Mouse (Mus musculus) urinary bladder, postnatal 36 days (tissue): ENCODE measurements around the gene Ager.

Source experiments
- DNase-seq, 2 experiments: peaks; one replicate each; pipeline ENCODE4 v3.0.0; 2022; ENCODE audit warnings: low spot score in 2 of 2, mixed read lengths in 1 of 2

Gene Ager

GRCm38 (mm10) chr17:34604511-34605237 lies 7.0 kb downstream of the Ager start:
- DNase-seq, result peak in 1 of 2 experiments; percentile 70

GRCm38 (mm10) chr17:34605609-34606008 lies 7.9 kb downstream of the Ager start:
- DNase-seq, result peak; percentile 95 to 96

DNA sequence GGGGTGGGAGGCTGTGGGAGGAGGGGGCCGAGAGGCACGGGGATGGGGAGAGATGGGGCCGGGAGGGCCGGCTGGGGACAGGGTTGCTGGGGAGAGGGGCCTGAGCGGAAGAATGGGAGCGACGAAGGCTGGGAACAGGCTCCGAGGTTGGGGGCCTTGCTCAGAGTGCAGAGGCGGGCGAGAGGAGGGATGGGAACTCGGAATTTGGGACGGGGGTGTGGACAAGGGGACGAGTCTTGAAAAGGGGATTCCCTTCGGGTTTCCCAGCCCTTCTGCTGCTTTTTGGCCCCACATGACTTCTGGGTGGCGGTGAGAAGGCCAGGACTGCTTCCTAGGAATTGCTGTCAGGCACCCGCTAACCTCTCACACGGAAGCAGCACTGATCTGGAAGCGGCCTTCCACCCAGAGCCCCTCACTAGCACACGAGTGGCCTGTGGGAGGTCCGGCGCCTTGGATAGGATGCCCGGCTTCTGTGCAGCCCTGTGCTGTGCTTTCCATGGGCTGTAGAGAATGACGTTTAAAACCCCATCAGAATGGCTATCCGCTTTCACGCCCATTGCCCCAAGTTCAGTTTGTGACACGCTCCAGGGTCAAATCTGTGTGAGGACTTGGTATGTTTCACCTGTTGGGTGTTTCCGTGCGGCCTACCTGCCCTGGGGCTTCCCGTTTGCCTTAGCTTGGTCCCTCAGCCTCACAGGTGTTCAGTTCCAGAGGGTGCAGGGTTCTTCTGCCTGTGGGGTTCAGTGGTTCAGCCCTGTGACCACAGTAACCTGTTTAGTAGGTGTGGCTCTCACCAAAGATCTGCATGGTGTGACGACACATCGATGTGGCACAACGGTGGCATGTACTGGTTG lies 8.8 kb downstream of the Ager start:
- no peak for DNase-seq

DNA sequence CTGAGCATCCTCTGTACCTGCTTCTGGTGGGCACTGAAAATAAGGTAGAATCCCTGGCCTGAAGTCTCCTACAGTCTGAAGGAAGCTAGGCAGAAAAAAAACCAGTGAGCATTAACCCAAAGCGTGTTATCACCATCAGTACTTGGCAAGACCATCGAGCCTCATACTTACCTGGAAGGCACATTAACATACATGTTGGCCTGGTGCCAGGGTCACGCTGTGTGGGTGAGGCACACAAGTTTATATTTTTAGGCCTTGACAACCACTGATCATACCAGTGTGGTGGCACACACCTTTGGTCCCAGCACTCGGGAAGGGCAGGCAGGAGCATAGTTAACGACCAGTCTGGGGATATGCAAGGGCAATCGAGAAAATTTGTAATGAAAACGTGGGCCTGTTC lies 10.3 kb downstream of the Ager start:
- no peak for DNase-seq

- no peak for DNase-seq
Measured at GRCm38 (mm10) chr17:34611050-34611449, 13.4 kb downstream of the Ager start.

- no peak for DNase-seq
Measured at GRCm38 (mm10) chr17:34613054-34613645, 15.5 kb downstream of the Ager start.

GRCm38 (mm10) chr17:34613830-34614229 lies 16.2 kb downstream of the Ager start:
- DNase-seq, result no peak

- DNase-seq, result no peak
Measured at GRCm38 (mm10) chr17:34615871-34616270, 18.2 kb downstream of the Ager start, which contains the start of gene Egfl8. Gene Egfl8, minus strand, starts transcription at chr17:34615971.

DNA sequence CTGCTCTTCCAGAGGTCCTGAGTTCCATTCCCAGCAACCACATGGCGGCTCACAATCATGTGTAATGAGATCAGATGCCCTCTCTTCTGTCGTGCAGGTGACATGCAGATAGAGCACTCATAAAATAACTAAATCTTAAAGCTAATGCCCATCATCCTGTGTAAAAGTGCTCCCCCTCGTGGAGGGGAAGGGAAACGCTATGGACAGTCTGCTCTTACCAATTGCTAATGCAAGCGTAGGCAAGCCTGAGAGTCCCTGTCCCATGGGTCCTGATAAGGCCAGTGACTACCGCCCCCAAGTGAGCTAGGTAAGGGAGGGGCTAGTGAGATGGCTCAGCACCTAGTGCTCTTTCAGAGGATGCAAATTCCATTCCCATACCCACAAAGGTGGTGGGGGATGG lies 21.3 kb downstream of the Ager start:
- peak; percentile 59 to 72 for DNase-seq

- DNase-seq, result no peak
Measured at GRCm38 (mm10) chr17:34621006-34621405, 23.3 kb downstream of the Ager start.

DNA sequence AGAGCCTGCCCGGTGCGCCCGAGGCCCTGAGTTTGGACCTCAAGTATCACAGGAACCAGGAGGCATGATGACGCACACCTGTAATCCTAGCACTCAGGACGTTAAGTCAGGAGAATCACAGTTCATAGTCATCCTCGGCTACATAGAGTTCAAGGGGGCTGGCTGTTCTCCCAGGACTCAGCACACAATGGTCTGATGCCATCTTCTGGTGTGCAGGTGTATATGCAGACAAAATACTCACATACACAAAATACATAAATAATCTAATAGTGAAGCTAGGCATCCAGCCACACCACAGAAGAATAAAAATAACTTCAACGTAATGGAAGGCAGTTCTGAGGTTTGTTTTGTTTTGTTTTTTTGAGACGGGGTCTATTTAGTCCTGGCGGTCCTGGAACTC lies 25.5 kb downstream of the Ager start:
- DNase-seq, result no peak

- DNase-seq, result no peak
Measured at GRCm38 (mm10) chr17:34624981-34625380, 27.3 kb downstream of the Ager start.

- DNase-seq, result no peak
Measured at GRCm38 (mm10) chr17:34626062-34626772, 28.6 kb downstream of the Ager start.

DNA sequence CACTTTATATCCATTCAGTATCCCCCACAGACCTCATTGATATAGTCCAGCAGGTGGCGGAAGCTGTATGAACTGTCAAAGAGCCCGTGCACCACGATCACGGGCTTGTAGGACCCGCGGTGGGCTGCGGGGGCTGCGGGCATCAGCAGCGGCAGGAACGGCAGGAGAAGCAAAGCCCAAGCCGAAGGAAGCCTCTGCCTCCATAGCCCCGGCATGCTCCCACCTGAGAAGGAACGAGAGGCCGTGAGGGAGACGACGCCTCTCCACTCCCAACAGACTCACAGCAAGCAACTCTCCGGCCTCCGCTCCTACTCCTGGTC lies 29.1 kb downstream of the Ager start:
- DNase-seq, result no peak

GRCm38 (mm10) chr17:34627093-34627942 lies 29.7 kb downstream of the Ager start:
- peak; percentile 70 to 87 for DNase-seq

- DNase-seq, result peak in 1 of 2 experiments; percentile 58
Measured at GRCm38 (mm10) chr17:34627943-34628643, 30.4 kb downstream of the Ager start, which contains the start of gene Ppt2. Gene Ppt2, minus strand, starts transcription at chr17:34628510.

GRCm38 (mm10) chr17:34628644-34628967 lies 30.9 kb downstream of the Ager start:
- no peak for DNase-seq

GRCm38 (mm10) chr17:34629221-34629751 lies 31.6 kb downstream of the Ager start, which contains the start of gene Prrt1:
Gene Prrt1, plus strand, starts transcription at chr17:34629533.
- DNase-seq, result no peak

GRCm38 (mm10) chr17:34629796-34630603 lies 32.3 kb downstream of the Ager start:
- no peak for DNase-seq
